Mouse (Mus musculus) testis, adult 2 months (tissue): ENCODE measurements around the gene Zfand5. TPM values are rescaled to one million over a fixed set of nuclear protein-coding genes. Genes with fewer than 3 reads are reported as not detected.

Source experiments
- H3K27ac ChIP-seq: fragments of 200-500 bp; 2 replicates; pipeline ENCODE4 v1.5.1; 2012; ENCODE audit warnings: low read depth, low read length; ENCODE audit not compliant: control insufficient read depth, insufficient read depth
- H3K27me3 ChIP-seq: fragments of 200-500 bp; 2 replicates; pipeline ENCODE4 v1.6.1; 2012; ENCODE audit warnings: mild to moderate bottlenecking, low read length, moderate library complexity; ENCODE audit not compliant: control insufficient read depth, insufficient read depth
- H3K36me3 ChIP-seq: fragments of 200-500 bp; 2 replicates; pipeline ENCODE4 v1.6.1; 2012; ENCODE audit warnings: mild to moderate bottlenecking, low read length; ENCODE audit not compliant: control insufficient read depth, insufficient read depth
- H3K4me1 ChIP-seq: fragments of 200-500 bp; 2 replicates; pipeline ENCODE4 v1.6.1; 2012; ENCODE audit warnings: low read length; ENCODE audit not compliant: control insufficient read depth, insufficient read depth
- H3K4me3 ChIP-seq: fragments of 200-500 bp; 2 replicates; pipeline ENCODE4 v1.5.1; 2012; ENCODE audit warnings: low read depth, mild to moderate bottlenecking, low read length, moderate library complexity, mixed read lengths; ENCODE audit not compliant: control insufficient read depth
- CTCF ChIP-seq: fragments of 200-500 bp; IDR thresholded peaks from 2 replicates; pipeline ENCODE4 v1.5.1; 2012; ENCODE audit warnings: low read depth, mild to moderate bottlenecking, inconsistent platforms, low read length, moderate library complexity; ENCODE audit not compliant: control insufficient read depth, insufficient read depth, insufficient replicate concordance
- POLR2A ChIP-seq: fragments of 200-500 bp; IDR thresholded peaks from 2 replicates; pipeline ENCODE4 v1.6.1; 2012; ENCODE audit warnings: low read depth, mild to moderate bottlenecking, inconsistent platforms, low read length, moderate library complexity; ENCODE audit not compliant: control insufficient read depth
- polyA plus RNA-seq: library from polyadenylated mRNA; depleted of rRNA; stranded (reverse); fragments of >200 nt; gene quantifications from 2 replicates; pipeline ENCODE4 v1.2.3, GENCODE M21; 2012; rRNA removed

The Zfand5 gene
- polyA plus RNA-seq, 1 experiment = 10.3 TPM

DNA sequence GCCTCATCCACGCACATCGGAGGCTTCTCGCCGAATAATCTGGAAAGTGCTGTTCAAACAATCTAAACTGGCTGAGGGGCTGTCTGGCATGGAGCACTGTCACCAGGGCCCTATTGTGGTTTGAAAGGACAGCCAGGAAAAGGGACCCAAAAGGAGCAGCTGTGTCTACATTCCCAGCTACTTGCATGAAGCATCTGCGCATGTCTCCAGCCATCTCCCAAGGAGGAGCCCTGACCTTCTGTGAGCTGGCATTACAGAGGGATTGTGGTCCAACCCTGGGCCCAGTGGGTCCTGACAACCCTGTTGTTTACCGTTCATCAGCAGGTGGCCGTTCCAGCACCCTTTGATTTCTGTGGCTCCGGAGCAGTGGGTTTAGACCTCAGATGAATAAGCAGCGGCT, 56.9 kb downstream of the Zfand5 start:
- Histone ChIP-seq H3K4me1 (0 out of 2 replicates have a peak, but pooled peaks cover 4% of the 10 kb centered on the region), H3K4me3 (peak overlapping the region; percentile 27)
- TF ChIP-seq POLR2A = no peak
- TF ChIP-seq CTCF = no peak

DNA sequence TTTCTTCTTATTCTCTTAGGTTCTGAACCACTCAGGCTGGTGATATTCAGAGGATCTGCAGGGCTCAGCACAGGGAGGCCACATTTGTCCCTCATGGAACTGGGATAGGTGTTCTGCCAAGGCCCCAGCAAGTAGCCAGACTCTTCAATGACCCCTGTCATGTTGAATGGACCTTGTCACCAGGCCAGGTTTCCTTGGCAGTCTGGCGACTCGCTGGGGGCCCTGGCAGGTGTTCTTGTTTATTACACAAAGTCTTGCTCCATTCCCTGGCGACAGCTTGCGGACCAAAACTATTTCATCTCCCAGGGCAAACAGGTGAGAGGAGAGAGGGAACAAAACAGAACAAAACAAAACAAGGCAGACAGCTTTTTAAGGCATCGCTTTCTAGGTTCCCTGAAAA, 57.7 kb downstream of the Zfand5 start:
- H3K4me3 ChIP-seq = no peak overlapping the region
- H3K36me3 ChIP-seq = no peaks in the 10 kb centered on the region
- no peak overlapping the region for H3K27ac ChIP-seq
- H3K27me3 ChIP-seq = no peaks in the 10 kb centered on the region
- 0 out of 2 replicates have a peak, but pooled peaks cover 4% of the 10 kb centered on the region for H3K4me1 ChIP-seq
- no peak for TF ChIP-seq POLR2A
- no peak for TF ChIP-seq CTCF

More for the DNA sequence above, 56.9 kb downstream of the Zfand5 start:
- Histone ChIP-seq H3K27ac (no peak overlapping the region), H3K36me3 (no peaks in the 10 kb centered on the region), H3K27me3 (no peaks in the 10 kb centered on the region)

DNA sequence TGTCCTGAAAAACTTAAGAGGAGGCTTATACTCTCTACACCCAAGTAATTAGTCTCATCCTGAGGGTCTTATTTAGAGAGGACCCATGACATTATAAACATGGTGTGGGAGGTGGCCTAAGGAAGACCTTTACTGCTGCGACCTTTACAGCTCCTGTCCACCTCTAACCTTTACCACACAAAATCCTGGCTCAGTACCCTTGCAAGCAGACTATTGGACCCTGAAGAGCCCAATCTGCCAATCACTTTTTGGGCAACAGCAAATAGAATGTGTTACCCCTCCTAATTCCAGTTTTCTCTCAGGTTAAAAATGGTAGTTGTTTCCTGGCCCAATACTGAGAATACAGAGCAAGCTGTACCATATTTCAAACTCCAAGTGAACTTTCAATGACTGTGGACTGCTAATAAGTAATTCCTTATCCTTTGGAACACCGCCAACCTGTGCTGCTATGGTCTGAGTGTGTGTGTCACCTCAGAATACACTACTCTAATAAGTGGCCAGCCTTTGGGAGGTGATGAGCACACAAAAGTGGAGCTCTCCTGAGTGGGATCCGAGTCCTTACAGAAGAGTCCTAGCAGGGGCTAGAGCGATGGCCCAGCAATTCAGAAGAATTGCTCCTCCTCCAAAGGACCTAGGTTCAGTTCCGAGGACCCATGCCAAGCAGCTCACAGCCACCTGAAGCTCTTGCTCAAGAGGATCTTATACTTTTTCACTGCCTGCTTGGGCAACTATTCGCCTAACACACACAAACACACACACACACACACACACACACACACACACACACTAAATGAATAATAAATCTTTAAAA, 58.4 kb downstream of the Zfand5 start:
- H3K27me3 ChIP-seq = no peaks in the 10 kb centered on the region
- no peak for TF ChIP-seq CTCF
- no peak for TF ChIP-seq POLR2A
- no peak overlapping the region for H3K4me3 ChIP-seq
- H3K4me1 ChIP-seq = 0 out of 2 replicates have a peak, but pooled peaks cover 4% of the 10 kb centered on the region
- no peaks in the 10 kb centered on the region for H3K36me3 ChIP-seq
- H3K27ac ChIP-seq = no peak overlapping the region

DNA sequence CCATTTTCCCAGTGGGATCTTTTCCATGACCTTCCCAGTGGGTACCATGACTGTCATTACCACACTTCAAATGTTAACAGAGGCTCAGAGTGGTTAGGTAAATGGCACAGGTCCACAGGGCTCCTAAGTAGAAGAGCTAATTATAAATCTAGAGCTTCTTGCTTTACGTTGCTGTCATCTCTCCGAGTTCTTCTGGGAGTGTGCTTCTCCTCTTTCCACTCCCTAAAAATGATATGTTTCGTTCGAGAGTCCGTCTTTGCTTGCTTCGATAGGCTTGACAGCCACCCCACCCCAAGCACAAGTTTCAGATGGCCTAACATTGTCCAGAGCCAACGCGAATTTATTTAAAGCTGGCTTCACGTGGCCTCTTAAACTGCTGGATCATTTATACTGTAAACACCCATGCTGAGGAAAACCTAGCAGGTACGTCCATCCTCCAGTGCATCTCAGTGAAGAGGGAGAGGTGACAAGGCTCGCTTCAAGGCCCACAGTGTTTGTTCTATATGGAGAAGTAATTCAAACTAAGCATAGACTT, 59.6 kb downstream of the Zfand5 start:
- 0 out of 2 replicates have a peak, but pooled peaks cover 4% of the 10 kb centered on the region for H3K4me1 ChIP-seq
- no peaks in the 10 kb centered on the region for H3K27me3 ChIP-seq
- no peak for TF ChIP-seq CTCF
- TF ChIP-seq POLR2A = no peak
- no peaks in the 10 kb centered on the region for H3K36me3 ChIP-seq
- H3K4me3 ChIP-seq = no peak overlapping the region
- H3K27ac ChIP-seq = no peak overlapping the region

Other genes with a start within 250 kb of the Zfand5 start
- 0.78 and 1.0 TPM in 2 replicates for gene Gda, start 201.2 kb downstream of the Zfand5 start, polyA plus RNA-seq